Mouse (Mus musculus) embryonic fibroblast, embryonic 13.5 days (primary cell): ENCODE results near the gene Tsc22d1. TPM values are rescaled to one million over a fixed set of nuclear protein-coding genes. Genes with fewer than 3 reads are reported as not detected.

ENCODE experiments used
- H3K27ac ChIP-seq: 2 replicates; pipeline ENCODE4 v1.5.1; 2012; ENCODE audit warnings: low read length, control low read depth, inconsistent platforms; ENCODE audit not compliant: insufficient read depth
- H3K4me1 ChIP-seq: 2 replicates; pipeline ENCODE4 v1.6.1; 2011; ENCODE audit warnings: low read length; ENCODE audit not compliant: control insufficient read depth, insufficient read depth
- H3K4me3 ChIP-seq: 2 replicates; pipeline ENCODE4 v1.5.1; 2011; ENCODE audit warnings: mild to moderate bottlenecking, control low read depth, low read length; ENCODE audit not compliant: insufficient read depth
- CTCF ChIP-seq: IDR thresholded peaks from 2 replicates; pipeline ENCODE4 v1.5.1; 2011; ENCODE audit warnings: mild to moderate bottlenecking, control low read depth, low read length, moderate library complexity, borderline replicate concordance; ENCODE audit not compliant: insufficient read depth
- POLR2A ChIP-seq: IDR thresholded peaks from 2 replicates; pipeline ENCODE4 v1.6.1; 2011; ENCODE audit warnings: low read depth, mild to moderate bottlenecking, control low read depth, low read length, moderate library complexity
- polyA plus RNA-seq: library from polyadenylated mRNA; stranded (reverse); fragments of >200 nt; gene quantifications from 2 replicates; pipeline ENCODE4 v1.2.4, GENCODE M21; 2011; ENCODE audit warnings: low read depth; ENCODE audit not compliant: missing spikeins, insufficient read length

Tsc22d1 gene
- polyA plus RNA-seq, 1 experiment = 370 TPM

DNA sequence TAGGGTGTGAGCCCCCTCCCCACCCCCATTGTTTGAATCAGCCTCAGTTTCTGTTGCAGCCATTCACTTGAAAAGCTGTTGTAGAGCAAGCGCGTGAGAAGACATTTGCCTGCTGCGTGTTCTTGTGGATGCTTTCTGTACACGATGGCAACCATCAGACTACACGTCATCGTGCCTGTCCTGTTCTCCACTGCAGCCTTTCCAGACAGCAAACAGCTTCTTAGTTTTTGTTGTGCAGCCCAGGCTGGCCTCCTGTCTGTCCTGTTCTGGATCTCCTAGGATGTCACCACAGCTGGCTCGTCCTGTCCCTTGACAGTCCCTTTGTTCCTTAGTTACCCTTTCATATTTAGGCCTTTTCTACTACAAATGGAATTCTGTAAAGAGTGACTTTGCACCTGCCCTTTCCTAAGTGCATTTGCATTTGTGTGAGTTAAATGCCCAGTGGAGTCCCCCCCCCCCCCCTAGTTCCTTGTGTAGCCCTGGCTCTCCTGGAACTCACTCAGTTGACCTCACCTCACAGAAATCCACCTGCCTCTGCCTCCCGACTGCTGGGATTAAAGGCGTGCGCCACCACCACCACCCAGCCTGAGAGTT is 46.5 kb downstream of the Tsc22d1 start:
- Histone ChIP-seq H3K4me3 (no peak overlapping the region), H3K27ac (no peak overlapping the region), H3K4me1 (no peaks in the 10 kb centered on the region)
- no peak for TF ChIP-seq CTCF
- no peak for TF ChIP-seq POLR2A

DNA sequence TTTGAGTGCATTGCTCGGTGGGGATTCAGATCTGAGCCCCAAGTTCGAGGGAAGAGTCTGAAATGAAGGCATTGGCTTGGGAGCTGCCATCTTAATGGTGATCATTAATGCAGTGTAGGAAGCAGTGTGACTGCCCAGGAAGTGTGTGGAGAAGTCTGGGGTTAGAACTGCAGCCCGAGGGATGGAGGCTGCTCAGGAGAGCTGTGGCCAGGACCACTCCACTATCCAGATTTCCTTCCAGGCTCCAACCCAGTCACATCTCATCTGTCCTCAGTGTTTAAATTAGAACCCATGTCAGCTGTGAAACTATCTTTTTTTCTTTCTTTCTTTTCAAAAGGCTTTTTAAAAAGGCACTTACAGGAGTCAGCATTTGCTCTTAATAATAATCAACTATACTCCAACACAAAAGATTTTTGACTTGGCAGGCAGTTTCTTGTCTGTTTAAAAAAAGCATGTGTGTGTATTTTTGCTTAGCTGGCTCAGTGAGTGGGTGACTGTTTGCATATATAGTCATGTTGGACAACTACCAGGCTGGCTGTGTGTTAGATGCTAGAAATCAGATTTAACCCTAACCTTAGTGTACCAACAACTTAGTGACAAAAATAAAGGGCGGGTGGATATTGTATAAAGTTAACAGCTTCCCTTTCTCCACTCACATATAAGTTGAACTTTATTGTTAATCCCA is 48.8 kb downstream of the Tsc22d1 start:
- no peaks in the 10 kb centered on the region for H3K4me1 ChIP-seq
- H3K4me3 ChIP-seq = no peak overlapping the region
- H3K27ac ChIP-seq = peak overlapping the region; percentile 25; the same call in 1 of the 2 replicates
- TF ChIP-seq POLR2A (no peak), CTCF (no peak)

DNA sequence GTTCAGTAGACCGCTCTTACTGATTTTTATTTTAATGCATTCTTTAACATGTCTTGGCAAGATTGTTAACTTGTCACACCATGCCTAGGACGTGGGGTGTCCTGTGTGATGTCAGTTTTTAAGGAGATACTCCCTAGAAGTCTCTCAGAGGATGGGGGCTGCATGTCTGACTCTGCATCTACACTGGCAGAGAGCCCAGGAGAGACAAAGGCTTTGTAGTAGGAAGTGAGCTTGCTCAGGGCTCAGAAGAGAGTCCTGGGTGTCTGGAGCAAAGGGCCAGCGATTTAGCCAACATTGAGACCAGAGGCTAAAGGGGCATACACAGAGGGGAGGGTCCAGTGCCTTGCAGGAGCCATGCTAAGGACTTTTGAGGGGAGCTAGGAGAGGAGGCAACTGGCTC is 50.2 kb downstream of the Tsc22d1 start:
- TF ChIP-seq CTCF = no peak
- no peak for TF ChIP-seq POLR2A
- Histone ChIP-seq H3K4me1 (peaks cover 2% of the 10 kb centered on the region; the same call in 1 of the 2 replicates), H3K27ac (no peak overlapping the region), H3K4me3 (no peak overlapping the region)

DNA sequence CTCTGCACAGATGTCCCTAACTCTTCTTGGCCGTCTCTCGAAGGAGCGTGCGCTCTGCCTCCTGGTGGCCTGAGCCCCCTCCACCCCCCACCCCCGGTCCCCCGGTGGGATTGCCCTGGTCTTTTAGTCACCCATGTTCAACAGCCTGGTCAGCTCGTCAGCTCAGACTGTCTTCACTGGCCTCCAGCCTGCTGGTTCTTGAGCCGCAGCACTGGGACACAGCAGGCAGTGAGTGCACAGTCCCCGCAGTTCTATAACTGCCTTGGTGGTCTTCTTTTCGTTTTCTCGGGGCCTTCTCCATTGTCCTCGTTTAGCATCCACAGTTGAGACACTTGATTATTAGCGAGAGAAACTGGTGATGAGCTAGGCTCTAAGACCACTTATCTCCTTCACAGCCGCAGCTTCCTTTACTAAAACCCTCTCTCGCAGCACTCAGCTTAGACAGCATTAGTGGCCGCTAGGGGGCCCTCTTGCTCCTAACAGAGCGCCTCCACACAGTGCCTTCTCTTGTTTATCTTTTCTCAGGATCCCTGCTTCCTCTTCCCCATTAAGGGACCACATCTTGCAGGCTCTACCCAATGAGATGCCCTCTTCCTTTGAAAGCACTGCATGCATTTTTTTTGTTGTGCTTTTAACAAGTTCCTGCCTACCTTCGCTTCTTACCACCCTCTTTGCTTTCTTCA is 52.0 kb downstream of the Tsc22d1 start:
- no peak overlapping the region for H3K4me3 ChIP-seq
- H3K4me1 ChIP-seq = peaks cover 2% of the 10 kb centered on the region; the same call in 1 of the 2 replicates
- TF ChIP-seq CTCF (0 out of 2 replicates have a peak, but pooled peaks have one; percentile 22), POLR2A (no peak)
- H3K27ac ChIP-seq = peak overlapping the region; percentile 49

DNA sequence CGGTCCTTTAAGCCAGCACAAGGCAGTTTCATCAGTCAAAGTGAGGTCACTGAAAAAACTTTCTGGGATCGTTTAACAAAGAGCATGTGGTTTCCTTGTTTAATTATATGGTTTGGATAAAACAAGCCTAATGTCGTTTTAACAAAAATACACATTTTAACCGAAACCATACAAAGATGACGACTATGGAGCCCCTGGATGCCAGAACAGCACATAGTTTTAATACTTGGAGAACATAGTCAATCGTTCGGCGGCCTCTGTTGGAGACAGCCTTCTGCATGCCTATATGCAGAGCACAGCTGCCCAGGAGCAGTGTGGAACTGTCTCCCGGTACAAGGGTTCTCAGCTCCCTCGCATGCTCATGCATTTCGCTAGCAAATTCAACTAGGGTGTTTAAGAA is 53.2 kb downstream of the Tsc22d1 start:
- no peak overlapping the region for H3K4me3 ChIP-seq
- peak overlapping the region; percentile 49 for H3K27ac ChIP-seq
- H3K4me1 ChIP-seq = peaks cover 7% of the 10 kb centered on the region
- TF ChIP-seq CTCF (no peak), POLR2A (no peak)

DNA sequence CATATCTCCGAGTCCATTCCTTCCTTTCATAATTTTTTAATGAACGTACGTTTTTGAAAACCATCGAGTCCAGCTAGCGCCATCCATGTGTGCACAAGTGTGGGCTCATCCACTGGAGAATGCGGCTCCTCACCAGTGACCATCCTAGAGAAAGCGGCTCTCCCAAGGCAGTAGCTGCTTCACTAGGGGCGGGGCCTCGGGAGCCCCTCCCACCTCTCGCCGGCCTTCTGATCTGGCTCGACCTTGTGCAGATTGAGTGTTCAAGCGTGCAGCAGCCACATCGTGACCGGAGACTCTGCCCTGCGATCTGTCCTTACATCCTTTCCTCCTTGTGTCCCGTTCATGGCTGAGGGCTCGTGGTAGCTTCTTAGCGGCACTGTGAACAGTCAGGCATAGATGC is 56.5 kb downstream of the Tsc22d1 start:
- Histone ChIP-seq H3K4me3 (no peak overlapping the region), H3K4me1 (peaks cover 9% of the 10 kb centered on the region), H3K27ac (no peak overlapping the region)
- no peak for TF ChIP-seq CTCF
- TF ChIP-seq POLR2A = no peak

DNA sequence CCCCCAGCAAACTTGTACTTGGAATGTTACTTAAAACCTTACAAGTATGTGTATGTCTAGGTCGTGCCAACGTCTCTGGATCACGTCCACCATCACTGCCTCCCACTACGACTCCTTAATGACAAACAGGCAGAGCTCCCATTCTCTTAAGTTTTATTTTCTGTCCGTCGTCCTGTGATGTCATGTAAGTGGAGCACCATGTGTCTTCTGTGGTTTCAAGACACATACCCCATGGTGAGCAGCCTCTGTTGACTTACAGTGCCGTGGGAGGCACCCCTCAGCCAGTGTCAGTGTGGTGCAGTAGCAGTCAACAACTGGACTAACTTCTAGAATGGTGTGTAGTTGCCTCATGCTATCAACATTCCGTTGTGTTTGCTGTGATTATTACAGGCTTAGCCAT is 57.7 kb downstream of the Tsc22d1 start:
- TF ChIP-seq POLR2A (no peak), CTCF (no peak)
- Histone ChIP-seq H3K27ac (no peak overlapping the region), H3K4me1 (peaks cover 14% of the 10 kb centered on the region), H3K4me3 (no peak overlapping the region)

DNA sequence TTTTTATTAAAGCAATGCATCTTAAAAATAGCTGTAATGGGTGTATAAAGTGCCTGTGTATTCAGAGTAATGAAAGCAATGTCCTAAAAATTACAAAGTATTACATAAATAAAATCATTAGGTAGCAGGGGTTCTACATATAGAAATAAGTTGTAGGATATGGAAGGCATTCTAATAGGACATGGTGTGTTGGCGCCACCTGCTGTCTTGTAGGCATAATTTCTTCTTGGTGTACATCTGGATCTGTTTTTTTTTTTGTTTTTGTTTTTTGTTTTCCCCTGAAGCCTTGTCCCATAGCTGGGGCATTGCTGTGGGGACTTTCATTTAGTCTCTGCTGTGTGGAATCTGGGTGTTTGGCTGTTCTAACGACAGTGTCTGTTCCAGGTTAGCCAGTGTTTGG is 58.6 kb downstream of the Tsc22d1 start:
- TF ChIP-seq POLR2A = no peak
- TF ChIP-seq CTCF = 0 out of 2 replicates have a peak, but pooled peaks have one; percentile 6
- Histone ChIP-seq H3K4me3 (no peak overlapping the region), H3K27ac (no peak overlapping the region), H3K4me1 (peaks cover 19% of the 10 kb centered on the region)

DNA sequence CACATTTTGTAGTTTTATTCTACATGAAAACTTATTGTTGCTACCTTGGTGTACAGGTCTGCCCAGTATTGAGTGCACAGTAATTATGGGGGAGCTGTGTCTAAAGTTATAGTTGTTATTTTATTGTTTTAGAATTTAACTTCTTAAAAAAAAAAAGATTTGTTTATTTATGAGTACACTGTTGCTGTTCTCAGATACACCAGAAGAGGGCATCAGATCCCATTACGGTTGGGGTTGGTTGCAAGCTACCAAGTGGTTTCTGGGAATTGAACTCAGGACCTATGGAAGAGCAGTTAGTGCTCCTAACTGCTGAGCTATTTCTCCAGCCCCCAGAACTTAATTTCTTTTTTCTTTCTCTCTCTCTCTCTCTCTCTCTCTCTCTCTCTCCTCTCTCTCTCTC is 59.4 kb downstream of the Tsc22d1 start:
- TF ChIP-seq POLR2A (no peak), CTCF (no peak)
- H3K27ac ChIP-seq = no peak overlapping the region
- no peak overlapping the region for H3K4me3 ChIP-seq
- peaks cover 19% of the 10 kb centered on the region for H3K4me1 ChIP-seq

DNA sequence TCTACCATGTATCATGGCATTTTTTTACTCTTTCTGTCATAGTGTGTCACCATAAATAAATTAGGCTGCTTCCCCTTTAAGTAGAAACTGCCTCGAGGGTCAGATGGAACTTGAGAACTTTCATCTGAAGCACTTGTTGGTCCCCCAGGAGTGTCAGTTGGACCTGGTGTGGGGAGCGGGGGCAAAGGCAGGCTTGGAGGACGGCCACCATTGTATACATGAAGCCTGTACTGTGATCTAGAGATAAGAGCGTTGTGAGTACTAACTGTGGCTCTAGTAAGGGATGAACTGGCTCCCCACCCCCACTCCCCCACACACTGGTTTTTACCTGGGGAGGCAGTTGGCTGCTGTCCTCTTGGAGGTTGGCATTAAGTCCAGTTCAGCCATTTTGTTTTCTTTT is 62.0 kb downstream of the Tsc22d1 start:
- no peak overlapping the region for H3K4me3 ChIP-seq
- TF ChIP-seq CTCF (no peak), POLR2A (no peak)
- peak overlapping the region; percentile 22; the same call in 1 of the 2 replicates for H3K27ac ChIP-seq
- peaks cover 29% of the 10 kb centered on the region for H3K4me1 ChIP-seq
